Mouse (Mus musculus) megakaryocyte, adult 5-6 weeks (primary cell): Measurements from ENCODE around the gene Platr17. TPM values are rescaled to one million over a fixed set of nuclear protein-coding genes. Genes with fewer than 3 reads are reported as not detected.
A peak's percentile ranks its signal among the peaks of the same experiment; 100 is the strongest.
"Not testable (repeated sequence)": the region's sequence is repeated elsewhere in the genome, so short reads cannot be mapped to it uniquely, and the experiment has no call there.

ENCODE experiments used
- ATAC-seq: 2 replicates; pipeline ENCODE4 v1.8.0; 2016; ENCODE audit warnings: mild to moderate bottlenecking, inconsistent platforms; ENCODE audit not compliant: poor library complexity, severe bottlenecking
- total RNA-seq, 2 experiments: library from RNA; stranded (forward) in 1 of 2; stranded (reverse) in 1 of 2; fragments of 153-499, 151-499 nt in 1 of 2; fragments of 221-1000, 200-1000 nt in 1 of 2; gene quantifications; 2 replicates each; pipeline versions ENCODE4 v1.2.3 to v1.2.4; 2015 to 2017

The Platr17 gene
- total RNA-seq, 2 experiments from 2014 or later, result 4.9 to 5.9 TPM

DNA sequence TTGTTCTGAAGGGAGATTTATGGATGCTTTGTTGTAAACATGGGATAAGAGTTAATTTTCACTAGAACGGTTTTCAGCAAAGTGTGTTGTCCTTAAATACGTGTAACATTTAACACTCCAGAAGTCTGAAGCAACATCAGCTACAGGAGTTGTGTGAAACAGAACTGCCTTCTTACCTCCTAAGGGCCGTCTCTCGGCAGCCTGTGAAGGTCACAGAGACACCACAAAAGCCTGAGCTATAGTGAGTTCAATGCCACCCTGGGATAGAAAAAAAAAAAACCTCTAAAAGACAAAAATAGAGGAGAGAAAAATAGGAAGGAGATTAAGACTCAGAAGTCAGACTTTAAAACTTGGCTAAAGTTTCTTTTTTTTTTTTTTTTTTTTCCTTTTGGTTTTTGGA is 2.9 kb upstream of the Platr17 start:
- no peak for ATAC-seq

DNA sequence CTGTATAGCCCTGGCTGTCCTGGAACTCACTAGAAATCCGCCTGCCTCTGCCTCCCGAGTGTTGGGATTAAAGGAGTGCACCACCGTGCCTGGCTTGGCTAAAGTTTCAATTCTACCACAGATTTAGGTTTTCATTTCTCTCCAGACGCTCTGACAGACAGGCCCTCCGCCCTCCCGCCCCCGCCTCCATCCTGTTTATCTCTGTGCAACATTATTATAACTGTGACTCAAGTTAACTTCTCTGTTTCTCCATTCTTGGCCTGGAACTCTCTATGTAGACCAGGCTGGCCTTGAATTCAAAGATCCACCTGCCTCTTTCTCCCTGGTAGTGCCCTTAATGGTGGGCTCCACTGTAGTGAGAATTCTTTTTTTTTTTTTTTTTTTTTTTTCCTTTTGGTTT is 2.4 kb upstream of the Platr17 start:
- ATAC-seq, result no peak

DNA sequence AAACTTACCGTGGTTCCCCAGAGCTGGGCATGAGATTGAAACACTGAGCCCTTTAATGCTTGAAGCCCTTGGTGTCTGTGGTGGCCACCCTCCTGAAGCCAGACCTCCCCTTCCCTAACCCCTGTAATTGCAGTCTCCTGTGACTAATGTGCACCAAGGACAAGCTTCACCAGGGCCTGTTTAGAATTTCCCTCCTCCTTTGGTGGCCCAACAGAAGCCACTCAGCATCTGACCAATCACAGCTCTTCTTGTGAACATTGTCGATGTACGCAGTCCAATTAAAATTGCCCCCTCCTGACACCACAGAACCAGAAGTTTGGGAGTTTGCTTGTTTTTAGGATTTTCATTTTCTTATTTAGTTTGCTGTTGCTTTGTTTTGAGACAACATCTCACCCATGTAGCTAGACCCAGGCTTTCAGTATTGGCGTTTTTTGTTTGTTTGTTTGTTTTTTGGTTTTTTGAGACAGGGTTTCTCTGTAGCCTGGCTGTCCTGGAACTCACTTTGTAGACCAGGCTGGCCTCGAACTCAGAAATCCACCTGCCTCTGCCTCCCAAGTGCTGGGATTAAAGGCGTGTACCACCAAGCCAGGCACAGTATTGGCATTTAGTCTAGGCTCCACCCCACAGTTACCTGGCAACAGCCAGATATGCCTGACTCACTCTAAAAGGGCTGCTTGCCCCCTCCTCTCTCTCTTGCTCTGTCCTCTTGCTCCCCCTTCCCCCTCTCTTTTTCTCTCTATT is 854 bp upstream of the Platr17 start:
- not testable (repeated sequence) for ATAC-seq

DNA sequence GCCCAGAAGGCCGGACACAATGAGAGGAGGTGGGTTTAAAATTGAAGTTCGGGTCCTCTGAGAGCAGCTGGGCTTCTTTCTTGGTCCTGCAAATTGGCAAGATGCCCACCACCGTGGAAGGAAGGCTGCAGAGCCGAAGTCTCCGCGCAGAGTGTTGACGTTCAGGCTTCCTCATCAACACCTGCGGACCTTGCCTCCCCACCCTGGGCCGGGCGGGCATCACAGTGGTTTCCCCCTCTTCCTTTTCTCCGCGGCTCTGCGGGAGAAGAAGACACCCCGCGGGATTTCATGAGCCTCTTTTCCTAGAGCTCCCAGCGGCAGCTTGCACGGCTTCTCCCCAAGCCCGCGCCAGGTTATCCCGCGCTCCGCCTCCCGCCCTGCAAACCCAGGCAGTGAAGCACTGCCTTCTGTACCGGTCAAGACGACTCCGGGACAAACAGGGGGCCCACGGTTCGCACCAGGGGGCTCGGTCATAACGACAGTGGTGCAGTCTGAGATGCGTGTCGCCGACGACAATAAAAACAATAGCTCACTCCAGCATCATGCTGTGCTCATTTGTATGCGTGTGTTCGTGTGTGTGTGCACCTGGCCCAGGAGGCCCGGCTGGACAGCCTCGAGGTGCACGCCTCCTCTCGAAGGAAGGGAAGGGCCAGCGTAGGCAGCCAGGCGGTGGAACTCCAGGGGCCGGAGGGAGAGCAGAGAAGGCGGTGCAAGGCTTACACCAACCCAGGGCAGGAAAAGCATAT is 3.6 kb downstream of the Platr17 start:
- ATAC-seq, result peak; percentile 37

DNA sequence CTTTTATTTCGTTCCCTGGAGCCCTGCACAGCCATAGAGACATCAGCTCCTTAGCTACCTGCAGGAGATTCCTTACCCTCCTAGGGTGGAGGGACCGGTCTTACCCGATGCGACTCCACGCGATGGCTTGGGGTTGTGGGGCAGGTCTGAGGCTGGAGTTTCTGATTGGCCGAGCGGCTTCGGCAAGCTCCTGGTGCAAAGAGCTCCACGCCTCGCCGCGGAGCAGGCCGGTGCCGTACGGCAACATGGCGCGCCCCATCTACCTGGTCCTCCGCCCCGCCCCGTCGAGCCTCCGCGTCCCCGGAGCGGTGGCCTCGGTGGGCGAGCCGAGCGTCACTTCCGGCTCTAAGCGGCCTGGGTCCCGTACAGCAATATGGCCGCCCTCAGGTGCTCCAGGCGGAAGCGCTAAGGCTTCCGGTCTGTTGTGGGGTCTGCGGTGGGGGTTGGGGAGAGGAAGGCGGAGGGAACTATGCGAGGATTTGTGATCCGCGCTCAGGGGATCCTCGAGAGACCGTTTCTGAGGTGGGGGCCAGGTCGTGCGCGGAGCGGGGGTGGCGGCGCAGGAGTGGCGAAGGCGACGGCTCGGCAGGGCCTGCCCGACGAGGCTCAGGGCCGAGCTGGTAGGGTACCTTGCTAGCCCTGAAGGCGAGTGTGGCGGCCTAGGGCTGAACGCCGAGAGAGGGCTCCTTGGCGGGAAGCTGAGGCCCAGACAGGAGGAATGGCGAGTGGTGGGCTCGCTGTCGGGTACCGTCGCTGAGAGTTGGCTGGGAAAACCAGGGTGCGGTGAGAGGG is 4.3 kb downstream of the Platr17 start, which contains the start of gene Daxx:
Gene Daxx, plus strand, starts transcription at position 338 of the 792 bp plus-strand sequence.
- peak; percentile 95 for ATAC-seq

DNA sequence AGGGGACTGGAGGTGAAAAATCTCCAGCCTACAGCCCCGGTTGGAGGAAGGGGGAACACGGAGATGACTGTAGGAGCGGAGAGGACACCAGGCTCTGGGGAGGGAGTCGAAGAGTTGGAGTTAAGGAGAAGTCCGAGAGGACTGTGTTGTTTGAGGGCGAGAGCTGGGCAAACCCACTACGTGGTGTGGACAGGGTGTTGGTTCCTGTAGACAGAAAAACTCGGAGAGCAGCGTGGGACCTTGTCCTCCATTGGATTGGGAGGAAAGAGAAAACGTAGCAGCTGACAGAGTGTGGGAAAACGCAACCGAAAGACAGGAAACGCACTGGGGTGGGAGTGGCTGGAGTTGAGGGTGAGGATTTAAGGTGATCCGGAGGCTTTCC is 4.9 kb downstream of the Platr17 start:
- peak; percentile 13; the same call in 1 of the 2 replicates for ATAC-seq

DNA sequence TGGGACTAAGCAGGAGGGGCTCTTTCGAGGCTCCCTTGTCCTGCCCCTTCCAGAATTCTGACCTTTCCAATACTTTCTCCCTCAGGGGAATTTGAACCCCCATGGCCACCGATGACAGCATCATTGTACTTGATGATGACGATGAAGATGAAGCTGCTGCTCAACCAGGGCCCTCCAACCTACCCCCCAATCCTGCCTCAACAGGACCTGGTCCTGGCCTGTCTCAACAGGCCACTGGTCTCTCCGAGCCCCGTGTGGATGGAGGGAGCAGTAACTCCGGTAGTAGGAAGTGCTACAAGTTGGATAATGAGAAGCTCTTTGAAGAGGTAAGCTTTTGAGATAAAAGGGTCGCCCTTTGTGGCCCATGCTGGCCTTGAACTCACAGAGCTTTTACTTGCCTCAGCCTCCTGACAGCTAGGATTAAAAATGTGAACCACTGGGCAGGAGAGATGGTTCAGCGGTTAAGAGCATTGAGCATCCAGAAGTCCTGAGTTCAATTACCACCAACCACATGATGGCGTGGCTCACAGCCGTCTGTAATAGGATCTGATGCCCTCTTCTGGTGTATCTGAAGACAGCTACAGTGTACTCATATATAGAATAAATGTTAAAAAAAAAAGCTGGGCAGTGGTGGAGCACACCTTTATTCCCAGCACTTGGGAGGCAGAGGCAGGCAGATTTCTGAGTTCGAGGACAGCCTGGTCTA is 5.6 kb downstream of the Platr17 start:
- no peak for ATAC-seq

DNA sequence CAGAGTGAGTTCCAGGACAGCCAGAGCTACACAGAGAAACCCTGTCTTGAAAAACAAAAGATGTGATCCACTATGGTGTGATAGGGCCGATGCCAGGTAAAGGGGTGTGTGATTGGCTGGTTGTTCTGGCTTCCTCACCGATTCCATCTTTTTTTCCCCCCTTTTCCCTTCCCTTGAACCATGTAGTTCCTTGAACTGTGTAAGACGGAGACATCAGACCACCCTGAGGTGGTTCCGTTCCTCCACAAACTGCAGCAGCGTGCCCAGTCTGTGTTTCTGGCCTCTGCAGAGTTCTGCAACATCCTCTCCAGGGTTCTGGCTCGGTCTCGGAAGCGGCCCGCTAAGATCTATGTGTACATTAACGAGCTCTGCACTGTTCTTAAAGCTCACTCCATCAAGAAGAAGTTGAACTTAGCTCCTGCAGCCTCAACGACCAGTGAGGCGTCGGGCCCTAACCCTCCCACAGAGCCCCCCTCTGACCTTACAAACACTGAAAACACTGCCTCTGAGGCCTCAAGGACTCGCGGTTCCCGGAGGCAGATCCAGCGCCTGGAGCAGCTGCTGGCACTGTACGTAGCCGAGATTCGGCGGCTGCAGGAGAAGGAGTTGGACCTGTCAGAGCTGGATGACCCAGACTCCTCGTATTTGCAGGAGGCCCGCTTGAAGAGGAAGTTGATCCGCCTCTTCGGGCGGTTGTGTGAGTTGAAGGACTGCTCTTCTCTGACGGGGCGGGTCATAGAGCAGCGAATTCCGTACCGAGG is 6.3 kb downstream of the Platr17 start:
- no peak for ATAC-seq

DNA sequence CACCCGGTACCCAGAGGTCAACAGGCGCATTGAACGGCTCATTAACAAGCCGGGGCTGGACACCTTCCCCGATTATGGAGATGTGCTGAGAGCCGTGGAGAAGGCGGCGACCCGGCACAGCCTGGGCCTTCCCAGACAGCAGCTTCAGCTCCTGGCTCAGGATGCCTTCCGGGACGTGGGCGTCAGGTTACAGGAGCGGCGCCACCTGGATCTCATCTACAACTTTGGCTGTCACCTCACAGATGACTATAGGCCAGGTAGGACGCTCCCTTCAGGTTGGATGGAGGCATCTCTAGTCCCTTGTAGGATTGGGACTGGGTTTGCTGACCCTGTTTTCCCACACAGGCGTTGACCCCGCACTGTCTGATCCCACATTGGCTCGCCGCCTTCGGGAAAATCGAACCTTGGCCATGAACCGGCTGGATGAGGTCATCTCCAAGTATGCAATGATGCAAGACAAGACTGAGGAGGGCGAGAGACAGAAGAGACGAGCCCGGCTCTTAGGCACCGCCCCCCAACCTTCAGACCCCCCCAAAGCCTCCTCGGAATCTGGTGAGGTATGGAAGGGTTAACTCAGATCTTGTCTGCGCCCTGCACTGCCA is 7.0 kb downstream of the Platr17 start:
- ATAC-seq, result no peak

DNA sequence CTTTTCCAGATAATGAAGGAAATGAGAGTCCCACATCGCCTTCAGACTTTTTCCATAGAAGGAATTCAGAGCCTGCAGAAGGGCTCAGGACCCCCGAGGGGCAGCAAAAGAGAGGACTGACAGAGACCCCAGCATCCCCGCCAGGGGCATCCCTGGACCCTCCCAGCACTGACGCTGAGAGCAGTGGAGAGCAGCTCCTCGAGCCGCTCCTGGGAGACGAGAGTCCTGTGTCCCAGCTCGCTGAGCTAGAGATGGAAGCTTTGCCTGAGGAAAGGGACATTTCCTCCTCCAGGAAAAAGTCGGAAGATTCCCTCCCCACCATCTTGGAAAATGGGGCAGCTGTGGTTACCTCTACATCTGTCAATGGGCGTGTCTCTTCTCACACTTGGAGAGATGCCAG is 8.3 kb downstream of the Platr17 start:
- no peak for ATAC-seq

DNA sequence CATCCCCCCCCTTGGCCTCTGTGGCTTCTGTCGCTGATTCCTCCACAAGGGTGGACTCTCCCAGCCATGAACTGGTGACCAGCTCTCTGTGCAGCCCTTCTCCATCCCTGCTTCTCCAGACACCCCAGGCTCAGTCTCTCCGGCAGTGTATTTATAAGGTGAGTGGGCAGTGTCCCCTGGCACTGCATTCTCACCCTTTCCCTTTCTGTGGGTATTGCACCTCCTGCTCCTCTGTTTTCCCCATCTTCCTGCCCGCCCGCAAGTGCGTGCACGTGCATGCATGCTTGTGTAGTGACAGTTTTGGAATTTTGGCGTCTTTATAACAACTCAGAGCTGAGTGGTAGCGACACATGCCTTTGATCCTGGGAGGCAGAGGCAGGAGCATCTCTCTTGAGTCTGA is 9.0 kb downstream of the Platr17 start:
- no peak for ATAC-seq

DNA sequence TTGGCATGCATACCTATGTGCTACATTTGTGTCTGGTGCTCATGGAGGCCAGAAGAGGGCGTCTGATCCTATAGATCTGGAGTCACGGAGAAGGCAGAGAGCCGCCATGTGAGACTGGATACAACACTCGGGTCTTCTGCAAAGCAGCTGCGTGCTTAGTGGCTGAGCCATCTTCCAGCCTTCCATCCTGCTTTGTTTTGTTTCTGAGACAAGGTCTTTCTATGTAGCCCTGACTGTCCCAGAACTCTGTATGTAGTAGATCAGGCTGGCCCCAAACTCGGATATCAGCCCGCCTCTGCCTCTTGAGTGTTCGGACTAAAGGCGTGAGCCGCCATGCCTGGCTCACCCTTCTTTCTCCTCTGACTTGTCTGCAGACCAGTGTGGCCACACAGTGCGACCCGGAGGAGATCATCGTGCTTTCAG is 10.0 kb downstream of the Platr17 start:
- ATAC-seq, result no peak

DNA sequence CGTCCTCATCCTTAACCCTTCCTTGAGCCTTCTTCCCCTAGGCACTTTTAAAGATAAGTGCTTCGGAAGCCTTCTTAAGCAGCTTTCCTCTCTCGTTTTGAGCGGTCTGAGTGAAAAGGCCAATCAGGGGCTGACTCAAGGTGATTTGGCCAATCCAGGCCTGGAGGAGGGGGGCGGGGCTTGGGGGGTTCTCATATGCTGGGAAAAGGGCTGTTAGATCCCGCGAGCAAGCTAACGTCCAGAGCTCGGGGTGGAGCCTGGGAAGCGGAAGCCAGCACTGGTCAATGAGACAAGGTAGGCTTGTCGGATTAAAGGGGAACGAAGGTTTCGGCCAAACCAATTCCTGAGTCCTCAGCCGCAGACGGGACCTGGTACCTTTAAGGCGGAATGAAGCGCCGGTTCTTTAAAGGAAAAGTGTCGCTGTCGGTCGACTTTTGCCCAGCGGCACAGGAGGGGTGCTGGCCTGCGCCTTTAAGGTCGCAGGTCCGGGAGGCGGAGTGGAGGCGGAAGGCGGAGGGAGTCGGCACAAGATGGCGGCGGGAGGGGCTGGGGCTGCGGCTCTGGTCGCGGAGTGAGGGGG is 10.8 kb downstream of the Platr17 start, which contains the start of the genes Tapbp and Zbtb22:
Gene Tapbp, plus strand, starts transcription at position 229 of the 580 bp plus-strand sequence.
Gene Zbtb22, plus strand, starts transcription at position 234 of the 580 bp plus-strand sequence.
- ATAC-seq, result peak; percentile 71

DNA sequence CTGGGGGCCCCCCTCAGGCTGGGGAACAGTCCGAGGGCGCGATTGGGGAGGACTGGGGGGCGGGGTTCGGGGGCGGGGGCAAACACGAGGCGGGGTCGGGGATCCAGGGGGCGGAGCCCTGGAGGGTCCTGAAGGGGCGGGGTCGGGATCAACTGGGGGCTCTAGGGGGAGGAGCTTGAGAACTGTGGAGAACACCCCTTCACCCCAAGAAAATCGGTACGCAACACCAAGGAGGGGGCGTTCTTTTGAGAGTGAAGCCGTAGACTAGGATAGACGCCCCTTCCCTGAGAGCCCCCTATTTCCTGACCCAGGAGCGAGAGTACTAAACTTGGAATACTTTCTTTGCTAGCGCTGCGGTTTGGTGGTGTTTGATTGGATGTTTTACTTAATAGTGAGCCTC is 11.4 kb downstream of the Platr17 start:
- no peak for ATAC-seq

DNA sequence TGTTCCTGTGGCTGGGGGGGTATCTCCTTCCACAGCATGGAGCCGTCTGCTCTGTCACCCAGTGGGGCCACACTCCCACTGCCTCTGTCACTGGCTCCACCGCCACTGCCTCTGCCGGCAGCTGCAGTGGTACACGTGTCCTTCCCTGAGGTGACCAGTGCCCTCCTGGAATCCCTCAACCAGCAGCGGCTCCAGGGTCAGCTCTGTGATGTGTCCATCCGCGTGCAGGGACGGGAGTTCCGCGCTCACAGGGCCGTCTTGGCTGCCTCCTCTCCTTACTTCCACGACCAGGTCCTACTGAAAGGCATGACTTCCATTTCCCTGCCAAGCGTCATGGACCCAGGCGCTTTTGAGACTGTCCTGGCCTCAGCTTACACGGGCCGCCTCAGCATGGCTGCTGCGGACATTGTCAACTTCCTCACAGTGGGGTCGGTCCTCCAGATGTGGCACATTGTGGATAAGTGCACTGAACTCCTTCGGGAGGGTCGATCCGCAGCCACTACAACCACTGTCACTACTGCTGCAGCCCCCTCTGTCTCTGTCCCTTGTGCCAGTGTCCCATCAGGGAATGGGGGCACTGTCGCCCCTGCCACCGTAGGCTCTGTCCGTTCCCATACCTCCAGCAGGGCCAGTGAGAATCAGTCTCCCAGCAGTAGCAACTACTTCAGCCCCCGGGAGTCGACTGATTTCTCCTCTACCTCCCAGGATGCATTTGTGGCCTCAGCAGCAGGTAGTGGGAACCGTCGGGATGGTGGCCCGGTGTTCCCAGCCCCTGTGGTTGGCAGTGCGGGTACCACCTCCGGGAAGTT is 12.1 kb downstream of the Platr17 start:
- ATAC-seq, result no peak

DNA sequence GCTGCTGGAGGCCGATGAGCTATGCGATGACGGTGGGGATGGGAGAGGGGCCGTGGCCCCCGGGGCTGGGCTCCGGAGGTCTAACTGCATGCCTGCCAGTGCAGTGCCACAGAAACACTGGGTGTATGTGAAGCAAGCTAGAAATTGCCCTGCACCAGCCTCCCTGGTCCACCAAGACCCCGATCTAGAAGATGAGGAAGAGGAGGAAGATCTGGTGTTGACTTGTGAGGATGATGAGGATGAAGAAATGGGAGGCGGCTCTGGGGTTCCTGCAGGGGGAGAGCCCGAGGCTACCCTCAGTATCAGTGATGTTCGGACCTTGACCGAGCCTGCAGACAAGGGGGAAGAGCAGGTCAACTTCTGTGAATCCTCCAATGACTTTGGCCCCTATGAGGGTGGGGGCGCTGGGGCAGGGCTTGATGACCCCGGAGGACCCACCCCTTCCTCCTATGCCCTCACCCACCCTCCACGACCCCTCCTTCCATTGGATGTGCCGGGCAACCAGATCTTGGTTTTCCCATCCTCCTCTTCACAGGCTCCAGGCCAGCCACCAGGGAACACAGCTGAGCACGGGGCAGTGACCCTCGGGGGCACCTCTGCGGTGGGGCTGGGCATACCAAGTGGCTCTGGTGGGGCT is 12.8 kb downstream of the Platr17 start:
- no peak for ATAC-seq

DNA sequence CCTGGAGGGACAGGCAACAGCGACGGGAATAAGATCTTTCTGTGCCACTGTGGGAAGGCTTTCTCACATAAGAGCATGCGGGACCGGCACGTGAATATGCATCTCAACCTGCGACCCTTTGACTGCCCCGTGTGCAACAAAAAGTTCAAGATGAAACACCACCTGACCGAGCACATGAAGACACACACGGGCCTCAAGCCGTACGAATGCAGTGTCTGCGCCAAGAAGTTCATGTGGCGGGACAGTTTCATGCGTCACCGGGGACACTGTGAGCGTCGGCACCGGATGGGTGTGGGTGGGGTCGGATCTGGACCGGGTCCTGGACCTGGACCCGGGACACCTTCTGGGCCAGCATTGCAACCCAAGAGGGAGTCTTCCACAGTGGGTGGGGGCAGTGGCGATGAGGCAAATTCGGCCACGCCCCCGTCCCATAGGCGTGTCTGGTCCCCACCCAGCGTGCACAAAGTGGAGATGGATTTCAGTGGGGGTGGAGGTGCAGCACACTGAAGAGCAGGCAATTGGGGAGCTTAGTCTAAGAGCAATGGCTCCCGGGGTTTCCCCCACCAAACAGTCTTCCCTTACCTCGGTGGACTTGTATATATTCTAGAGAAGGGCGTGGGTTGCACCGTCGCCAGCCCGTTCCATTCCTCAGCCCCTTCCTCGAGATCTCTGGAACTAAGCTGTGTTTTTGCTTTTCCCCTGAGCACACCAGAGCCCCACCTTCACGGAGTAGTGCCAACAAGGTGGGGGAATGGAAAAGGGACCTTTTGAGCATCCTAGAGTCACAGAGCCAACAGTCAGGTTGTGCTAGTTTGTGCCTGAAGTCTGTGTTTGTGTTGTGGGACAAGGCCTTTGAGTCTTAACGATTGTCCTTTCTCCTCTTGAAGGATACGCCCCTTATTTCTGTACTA is 13.6 kb downstream of the Platr17 start:
- ATAC-seq, result no peak
